Mouse (Mus musculus) spleen, postnatal 4 days (tissue): ENCODE measurements around the gene H2-DMb1.

Experiments used
- DNase-seq, 2 experiments: peaks; one replicate each; pipeline ENCODE4 v3.0.0; 2022; ENCODE audit warnings: low spot score in 2 of 2

Gene H2-DMb1

GRCm38 (mm10) chr17:34208421-34208820 is 55.5 kb downstream of the H2-DMb1 start:
- DNase-seq = peak; percentile 9 to 50

- DNase-seq = peak; percentile 40 to 77
Observed at GRCm38 (mm10) chr17:34209680-34210079, 56.8 kb downstream of the H2-DMb1 start.
